Mouse (Mus musculus): Measurements from ENCODE around the gene Arhgef11.

Arhgef11 gene

DNA sequence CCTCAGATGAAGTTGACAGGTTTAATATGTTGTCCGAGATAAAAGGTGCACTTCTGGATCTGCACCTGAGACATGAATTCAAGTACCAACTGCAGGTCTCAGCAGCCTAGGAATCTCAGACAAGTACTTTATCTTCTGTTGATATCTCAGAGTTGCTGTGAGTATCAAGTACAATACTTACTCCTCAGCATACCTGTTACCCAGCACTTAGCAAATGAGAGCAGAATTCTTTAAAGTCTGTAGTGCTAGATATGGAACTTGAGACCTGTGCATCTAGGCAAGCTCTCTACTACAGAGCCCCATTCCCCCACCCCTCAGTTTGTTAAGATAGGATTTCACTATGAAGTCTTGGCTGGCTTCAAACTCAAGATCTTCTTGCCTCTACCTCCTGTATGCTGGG is 43.9 kb downstream of the Arhgef11 start:
- no peak for DNase-seq (ENCODE audit: low read depth)

DNA sequence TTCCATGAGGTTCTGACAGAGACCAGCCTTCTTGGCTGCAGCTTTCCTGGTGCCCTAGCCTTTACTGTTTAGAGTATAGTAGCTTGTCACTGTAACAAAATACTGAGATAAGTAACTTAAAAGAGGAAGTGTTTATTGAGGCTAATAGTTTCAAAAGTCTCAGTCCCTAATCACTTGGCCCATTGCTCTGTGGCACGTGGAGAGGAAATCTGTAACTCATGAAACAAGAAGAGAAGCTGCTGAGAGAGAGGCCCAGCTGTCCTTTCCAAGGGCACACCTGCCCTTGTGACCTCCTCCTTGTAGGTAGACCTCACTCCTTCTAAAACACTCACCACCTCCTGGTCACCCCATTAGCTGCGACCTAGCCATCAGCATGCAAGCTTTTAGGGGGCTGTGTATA is 101.2 kb downstream of the Arhgef11 start:
- DNase-seq (ENCODE audit: low read depth) = no peak

DNA sequence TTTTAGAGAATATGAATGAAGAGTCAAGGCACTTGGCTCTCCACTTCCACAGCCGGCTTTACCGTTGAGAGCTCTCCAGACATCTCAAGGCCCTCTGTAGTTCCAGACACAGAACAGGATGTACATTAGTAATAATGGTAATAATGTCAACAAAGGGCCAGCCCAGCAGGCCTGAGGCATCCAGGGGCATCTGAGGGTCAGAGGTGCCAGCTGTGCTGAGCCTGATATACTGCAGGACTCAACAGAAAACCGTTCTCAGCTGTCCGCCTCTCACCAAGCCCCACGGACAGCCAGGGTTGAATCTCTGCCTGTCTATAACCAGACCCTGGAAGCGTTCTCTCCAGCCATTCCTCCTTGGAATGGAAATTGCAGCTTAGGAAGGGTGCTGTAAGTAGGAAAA is 107.2 kb downstream of the Arhgef11 start:
- no peak for DNase-seq (ENCODE audit: low read depth)

DNA sequence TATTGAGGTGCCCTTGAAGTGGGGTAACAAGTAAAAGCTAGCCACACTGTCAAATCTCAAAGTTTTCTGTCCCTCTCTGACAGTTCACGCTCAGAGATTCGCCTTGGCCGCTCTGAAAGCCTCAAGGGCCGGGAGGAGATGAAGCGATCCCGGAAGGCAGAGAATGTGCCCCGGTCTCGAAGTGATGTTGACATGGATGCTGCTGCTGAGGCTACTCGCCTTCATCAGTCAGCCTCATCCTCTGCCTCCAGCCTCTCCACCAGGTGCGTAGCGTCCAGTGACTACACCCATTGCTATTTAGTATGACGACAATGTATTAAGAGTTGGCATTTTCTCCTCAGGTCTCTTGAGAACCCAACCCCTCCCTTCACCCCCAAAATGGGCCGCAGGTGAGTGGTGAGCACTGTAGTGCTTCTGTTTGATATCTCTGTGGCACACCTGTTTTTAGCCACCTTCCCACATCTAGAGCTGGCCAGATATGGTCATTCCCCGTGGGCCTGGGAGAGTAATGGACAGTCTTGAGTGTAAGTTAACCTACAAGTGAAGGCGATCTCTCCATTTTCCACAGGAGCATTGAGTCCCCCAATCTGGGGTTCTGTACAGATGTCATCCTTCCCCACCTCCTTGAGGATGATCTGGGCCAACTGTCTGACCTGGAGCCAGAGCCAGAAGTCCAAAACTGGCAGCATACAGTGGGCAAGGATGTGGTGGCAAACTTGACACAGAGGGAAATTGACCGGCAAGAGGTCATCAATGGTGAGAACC is 108.2 kb downstream of the Arhgef11 start:
- no peak for DNase-seq (ENCODE audit: low read depth)

DNA sequence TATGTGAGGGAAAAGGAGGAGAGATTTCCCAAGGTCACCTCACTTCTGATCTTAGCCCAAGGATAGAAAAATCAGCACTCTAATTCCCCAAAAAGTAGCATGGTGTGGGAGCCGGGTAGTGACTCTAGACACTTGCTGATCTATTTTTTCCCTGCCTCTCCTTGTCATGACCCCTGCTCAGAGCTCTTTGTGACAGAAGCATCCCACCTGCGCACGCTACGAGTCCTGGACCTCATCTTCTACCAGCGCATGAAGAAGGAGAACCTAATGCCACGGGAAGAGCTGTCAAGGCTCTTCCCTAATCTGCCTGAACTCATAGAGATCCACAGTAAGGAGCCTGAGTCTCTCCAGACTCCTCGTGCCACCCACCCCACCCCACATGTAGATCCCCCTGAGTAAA is 108.8 kb downstream of the Arhgef11 start:
- DNase-seq (ENCODE audit: low read depth) = no peak

DNA sequence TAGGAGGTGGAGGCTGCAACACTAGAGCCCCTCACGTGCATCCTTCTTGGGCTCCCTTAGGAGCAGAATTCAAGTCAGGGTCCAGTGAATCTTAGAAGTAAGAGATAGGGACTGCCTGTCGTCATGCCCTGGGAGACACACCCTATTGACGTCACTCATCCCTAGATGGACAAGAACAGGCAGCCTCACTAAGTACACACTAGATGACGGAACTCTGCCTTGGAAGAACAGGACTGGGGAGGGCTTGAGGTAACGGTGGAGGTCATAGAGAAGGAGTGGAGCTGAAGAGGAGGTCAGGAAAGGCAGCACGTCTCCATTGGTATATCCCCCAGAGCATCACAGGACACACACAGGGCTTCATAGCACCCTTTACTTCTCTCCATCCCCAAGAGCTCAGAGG is 111.3 kb downstream of the Arhgef11 start:
- no peak for DNase-seq (ENCODE audit: low read depth)

DNA sequence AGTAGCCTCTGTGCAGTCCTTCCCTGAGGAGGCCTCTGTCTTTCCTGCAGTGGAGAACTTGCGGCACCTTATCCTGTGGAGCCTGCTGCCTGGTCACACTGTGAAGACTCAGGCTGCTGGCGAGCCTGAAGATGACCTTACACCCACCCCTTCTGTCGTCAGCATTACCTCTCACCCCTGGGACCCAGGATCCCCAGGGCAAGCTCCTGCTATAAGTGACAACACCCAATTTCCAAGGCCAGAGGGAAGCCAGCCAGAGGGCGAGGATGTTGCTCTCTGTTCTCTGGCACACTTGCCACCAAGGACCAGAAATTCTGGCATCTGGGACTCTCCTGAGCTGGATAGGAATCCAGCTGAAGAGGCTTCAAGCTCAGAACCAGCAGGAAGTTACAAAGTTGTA is 115.7 kb downstream of the Arhgef11 start:
- no peak for DNase-seq (ENCODE audit: low read depth)

DNA sequence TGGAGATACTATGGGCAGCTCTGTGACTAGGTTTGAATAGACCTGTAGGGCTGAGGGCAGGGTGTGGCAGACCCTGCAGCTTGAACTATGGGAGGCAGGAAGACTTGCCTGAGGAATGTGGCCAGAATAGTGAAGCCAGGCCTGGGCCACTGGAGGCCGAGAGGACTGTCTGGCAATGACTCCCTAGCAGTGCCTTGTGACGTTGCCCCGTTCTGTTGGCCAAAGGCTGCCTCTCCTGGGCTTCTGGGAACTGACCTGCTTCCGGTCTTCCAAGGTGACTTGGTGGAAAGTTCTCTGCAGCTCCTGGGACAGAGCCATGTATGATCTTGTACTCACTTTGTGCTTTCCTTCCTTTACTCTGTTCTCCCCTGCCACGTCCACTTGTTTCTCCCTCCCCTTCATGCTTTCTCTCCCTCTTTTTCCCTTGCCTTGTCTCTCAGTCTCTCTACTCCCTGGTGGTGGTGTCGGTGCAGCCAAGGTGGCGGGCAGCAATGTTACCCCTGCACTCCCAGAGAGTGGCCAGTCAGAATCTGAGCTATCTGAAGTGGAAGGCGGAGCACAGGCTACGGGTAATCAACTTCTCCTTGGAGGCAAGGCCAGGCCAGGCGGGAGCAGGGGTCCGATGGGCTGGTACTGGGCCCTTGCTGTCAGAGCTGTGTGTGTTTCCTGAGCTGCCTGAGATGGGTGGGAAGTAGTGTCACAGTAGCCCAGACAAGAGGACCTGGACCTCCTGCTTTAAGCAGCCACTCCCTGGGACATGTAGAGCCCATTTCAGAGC is 116.8 kb downstream of the Arhgef11 start:
- DNase-seq (ENCODE audit: low read depth) = no peak

DNA sequence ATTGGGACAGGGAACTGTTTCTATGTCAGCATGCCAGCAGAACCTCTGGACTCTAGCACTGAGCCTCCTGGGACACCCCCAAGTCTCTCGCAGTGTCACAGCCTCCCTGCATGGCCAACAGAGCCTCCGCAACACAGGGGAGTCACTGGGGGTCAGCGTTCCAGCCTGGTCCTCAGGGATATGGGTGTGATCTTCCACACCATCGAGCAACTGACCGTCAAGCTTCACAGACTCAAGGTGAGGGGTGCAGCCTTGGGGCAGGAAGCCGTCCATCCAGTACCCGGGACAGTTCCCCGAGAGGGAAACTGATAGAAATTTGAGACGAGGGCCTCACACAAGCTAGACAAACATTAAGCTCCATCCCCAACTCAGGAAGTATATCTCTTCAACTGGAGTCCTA is 118.0 kb downstream of the Arhgef11 start:
- DNase-seq (ENCODE audit: low read depth) = no peak

DNA sequence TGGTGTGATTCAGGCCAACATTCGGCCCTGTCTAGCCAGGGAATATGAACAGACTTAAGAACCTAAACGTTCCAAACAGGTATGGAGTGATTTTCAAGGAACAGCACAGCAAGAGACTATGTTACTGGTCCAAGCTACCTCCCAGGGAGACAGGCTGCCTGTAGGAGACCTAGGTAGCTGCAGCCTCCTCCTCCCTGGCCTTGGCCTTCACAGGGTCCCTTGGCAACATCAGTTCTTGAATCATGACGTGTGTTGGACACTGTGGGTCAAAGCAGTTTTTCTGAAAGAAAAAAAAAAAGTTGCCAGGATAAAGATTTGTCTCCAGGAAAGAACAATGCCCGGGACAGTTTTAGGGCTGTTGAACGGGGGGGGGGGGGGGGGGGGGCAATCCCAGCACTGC is 121.5 kb downstream of the Arhgef11 start:
- no peak for DNase-seq (ENCODE audit: low read depth)

DNA sequence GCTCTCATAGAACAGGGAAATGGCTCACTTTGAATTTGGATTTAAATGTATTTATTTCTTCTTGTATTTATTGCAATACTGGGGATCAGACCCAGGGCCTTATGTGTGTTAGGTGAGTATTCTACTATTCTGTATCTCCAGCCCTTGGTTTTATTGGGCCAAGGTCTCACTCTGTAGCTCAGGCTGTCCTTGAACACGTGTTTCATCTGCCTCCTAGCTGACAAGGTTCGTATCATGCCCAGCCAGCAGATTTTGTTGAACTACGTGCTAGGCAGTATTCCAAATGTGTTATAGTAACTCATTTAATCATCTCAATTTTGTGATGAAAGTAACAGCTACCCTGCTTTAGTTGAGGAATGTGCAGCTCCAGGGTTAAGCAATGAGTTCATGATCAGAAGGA is 124.7 kb downstream of the Arhgef11 start:
- no peak for DNase-seq (ENCODE audit: low read depth)

DNA sequence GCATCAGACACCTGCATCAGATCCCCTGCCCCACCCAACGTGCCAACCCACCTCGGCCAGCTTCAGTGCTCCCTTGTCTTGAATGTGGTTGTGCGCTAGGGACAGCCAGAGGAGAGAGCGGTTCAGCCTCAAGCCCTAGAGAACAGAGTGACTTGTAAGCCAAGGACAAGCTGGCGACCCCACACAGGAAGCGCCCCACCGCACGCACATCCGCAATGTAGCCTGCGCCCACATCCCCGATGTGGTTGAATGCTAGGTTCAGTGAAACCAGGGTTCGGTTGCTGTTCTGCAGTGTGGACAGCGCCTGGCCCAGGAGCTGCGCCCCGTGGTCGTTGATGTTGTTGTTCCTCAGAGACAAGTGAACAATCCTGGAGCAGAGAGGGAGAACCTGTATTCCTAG is 125.4 kb downstream of the Arhgef11 start:
- DNase-seq (ENCODE audit: low read depth) = no peak

DNA sequence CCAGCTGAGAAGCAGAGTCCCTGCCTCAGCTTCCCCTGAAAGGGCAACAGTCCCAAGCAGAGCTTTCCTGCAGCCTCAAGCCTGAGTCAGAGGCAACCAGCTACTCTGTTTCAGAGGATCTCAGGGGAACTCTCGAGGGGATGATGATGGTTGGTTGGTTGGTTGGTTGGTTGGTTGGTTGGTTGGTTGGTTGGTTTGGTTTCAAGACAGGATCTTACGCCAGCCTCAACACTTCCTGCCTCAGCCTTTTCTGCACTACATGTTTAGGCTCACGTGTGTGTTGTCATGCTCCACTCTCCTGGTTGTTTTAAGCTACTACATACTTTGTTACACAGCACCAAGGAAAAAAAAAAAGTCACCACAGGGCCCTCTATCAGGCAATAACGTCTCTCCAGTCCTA is 126.6 kb downstream of the Arhgef11 start:
- no peak for DNase-seq (ENCODE audit: low read depth)

DNA sequence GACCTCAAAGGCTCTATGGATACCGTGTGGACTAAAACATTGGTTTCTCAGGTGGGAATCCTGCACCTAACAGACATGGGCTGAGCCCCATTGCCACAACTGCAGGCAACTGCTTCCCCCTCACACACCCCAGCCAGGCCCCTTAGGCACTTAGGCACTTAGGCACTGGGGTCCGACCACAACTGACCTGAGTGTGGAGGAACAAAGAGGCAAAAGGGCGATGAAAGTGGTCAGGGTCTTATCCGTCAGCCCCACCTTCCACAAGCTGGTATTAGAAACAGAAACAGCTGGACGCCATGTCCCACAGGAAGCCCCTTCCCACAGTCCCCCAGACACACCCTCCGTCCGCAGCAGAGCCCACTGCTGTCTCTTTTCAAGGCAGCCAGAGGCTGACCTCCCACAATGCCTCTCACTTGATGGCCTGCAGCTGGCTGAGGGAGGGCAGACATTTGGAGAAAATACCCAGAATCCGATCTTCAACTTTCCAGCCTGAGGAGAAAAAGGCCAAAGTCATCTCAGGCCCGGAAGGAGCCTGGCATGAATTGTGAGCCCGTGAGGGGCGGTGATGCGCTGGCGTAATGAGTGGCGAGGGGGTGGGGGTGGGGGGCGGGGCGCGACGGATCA is 127.8 kb downstream of the Arhgef11 start:
- no peak for DNase-seq (ENCODE audit: low read depth)

DNA sequence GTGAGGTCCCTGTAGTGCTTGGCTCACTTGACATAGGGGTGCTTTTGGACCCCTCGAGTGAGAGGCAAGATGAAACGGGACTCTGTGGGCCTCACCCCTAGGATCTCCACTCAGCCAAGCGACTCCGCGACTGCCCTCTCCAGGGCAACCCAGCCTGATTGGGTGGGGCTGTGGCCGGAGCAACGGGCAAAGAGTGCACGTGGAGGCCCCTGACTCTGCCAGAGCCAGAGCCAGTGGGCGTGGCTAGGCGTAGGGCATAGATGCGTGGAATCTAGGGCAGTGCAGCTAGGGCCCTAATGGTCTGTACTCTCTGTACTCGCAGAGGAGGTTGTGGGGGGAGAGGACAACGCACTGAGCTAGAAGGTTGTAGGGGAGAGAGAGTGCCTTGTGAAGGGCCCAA is 131.1 kb downstream of the Arhgef11 start, which contains the start of gene Lrrc71:
TSS of gene Lrrc71 (minus strand) at position 195 of the 400 bp plus-strand sequence.
- DNase-seq (ENCODE audit: low read depth) = no peak

DNA sequence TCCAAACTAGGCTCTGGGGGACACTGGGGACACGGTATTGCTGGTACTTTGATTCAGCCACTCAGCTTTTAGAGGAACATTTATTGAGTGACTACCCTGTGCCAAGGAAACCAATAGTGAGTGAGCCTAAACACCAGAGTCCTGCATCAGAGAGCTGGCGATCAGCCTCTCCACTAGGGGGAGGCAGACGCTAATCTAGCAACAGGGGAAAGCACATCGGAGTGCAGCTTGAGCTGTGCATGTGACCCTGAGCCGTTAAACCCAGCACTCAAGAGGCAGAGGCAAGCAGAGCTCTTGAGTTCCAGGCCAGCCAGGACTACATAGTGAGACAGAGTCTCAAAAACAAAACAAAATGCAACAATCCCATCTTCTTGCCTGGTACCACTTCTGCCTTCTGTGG is 131.7 kb downstream of the Arhgef11 start:
- no peak for DNase-seq (ENCODE audit: low read depth)

DNA sequence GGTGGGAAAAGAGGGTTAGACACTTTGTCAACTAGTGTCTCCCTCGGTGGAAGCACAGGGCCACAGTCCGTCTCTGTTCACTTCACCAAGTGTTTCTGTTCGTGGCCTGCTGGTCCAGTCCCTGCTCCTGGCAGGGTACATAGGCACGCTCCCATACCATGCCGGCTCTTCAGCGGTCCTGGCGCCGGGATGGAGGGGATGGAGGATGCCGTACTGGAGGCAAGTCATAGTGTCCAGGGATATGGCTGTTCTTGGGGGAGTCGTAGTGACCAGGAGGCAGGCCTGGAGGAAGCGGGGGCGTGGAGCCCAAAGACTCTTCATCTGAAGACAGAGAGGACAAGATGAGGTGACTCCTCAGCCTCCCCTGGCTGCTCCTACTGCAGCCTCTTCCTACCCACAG is 132.6 kb downstream of the Arhgef11 start:
- no peak for DNase-seq (ENCODE audit: low read depth)

DNA sequence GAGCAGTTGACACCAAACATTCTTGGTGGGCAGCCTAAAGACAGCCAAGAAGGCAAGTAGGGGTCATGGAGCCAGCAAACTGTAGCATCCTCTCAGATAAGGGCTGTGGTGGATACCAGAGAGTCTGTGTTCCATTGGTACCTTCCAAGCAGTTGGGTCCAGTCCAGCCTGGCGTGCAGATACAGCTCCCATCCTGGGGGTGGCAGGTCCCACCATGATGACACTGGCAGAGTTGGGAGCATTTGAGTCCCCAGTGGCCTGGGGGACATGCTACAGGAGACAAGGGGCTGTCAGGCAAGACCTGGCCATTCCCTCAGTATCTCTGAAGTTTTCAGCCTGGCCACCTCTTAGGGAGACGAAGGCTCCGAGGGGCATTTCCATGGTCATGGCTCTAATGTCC is 135.2 kb downstream of the Arhgef11 start:
- no peak for DNase-seq (ENCODE audit: low read depth)

DNA sequence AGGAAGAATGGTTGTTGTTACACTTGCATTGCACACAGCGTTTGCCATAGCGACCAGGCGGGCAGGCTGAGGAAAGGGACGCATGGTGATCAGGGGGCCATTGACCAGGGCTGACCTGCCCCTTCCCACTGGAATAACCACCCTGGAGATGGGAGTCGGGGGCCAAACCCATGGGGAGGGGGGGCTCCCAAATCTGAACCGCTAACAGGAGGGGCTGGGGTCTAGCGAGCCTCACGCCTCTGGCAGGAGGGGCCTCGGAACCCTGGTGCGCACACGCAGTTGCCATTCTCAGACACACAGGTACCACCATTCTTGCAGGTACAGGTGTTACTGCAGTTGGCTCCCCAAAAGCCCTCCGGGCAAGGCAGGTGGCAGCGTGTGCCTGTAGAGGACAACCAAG is 136.5 kb downstream of the Arhgef11 start:
- no peak for DNase-seq (ENCODE audit: low read depth)

DNA sequence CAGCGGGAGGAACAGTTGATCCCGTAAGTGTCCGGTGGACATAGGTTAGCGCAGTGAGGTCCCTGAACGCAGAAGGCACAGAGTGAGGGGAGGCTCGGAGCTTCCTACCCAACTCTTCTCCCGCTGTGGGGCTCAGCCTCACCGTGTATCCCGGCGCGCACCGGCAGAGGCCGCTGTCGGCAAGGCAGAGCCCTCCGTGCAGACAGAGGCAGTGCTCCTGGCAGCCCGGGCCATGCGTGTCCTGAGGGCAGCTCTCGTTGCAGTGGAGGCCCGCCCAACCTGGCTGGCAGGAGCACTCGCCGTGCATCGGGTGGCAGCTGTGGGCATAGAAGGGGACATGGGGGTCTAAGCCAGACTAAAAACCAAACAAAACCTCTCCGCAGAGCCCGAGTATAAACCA is 138.6 kb downstream of the Arhgef11 start:
- no peak for DNase-seq (ENCODE audit: low read depth)

DNA sequence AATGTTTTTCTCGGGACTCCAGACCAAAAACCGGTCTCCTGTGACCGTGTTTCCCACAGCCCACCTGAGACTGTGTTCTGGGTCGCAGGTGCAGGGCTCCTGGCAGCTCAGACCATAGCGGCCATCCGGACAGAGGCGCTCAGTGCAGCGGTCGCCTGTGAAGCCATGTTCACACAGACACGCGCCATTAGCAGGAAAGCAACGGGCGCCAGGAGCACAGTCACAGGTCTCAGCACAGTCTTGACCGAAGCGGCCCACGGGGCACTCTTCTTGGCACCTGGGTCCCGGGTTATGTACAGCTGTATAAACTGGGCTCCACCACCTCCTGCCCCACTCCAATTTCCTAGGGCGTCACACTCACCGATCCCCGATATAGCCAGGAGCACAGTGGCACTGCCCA is 139.1 kb downstream of the Arhgef11 start:
- DNase-seq (ENCODE audit: low read depth) = no peak

DNA sequence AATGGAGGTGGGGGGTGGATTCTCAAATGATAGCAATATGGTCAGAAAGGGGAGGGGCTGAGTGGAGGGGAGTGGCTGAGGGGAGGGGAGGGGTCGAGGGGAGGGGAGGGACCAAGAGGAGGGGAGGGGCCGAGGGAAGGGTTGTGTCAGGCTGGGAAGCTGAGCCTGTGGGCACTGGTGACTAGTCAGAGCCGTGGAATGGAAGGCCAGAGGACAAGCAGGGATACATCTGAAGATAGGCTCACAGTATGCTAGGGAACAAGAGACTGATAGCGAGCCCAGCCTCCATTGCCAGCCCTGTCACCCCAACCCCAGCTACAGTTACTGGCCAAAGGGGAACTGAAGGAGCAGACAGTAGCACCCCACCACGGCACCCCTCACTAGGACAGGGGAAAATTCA is 141.3 kb downstream of the Arhgef11 start:
- DNase-seq (ENCODE audit: low read depth) = no peak

All from fibroblast of lung, adult 2 months (primary cell).